Mouse (Mus musculus) kidney, postnatal 0 days (tissue): ENCODE data around the gene Eif5a2. TPM values are rescaled to one million over a fixed set of nuclear protein-coding genes. Genes with fewer than 3 reads are reported as not detected.
"Not testable (repeated sequence)": the region's sequence is repeated elsewhere in the genome, so short reads cannot be mapped to it uniquely, and the experiment has no call there.

Experiments
- ATAC-seq: fragments of 200-750 bp; cut with Nextera tagmentation; replicated peaks from 2 replicates; pipeline ENCODE4 v1.8.0; 2017; ENCODE audit warnings: low read depth, moderate number of reproducible peaks, moderate TSS enrichment, moderate library complexity; ENCODE audit not compliant: low FRiP score
- DNase-seq: peaks from one replicate; pipeline ENCODE4 v3.0.0-alpha.2; 2016; ENCODE audit warnings: low spot score
- H3K27ac ChIP-seq: fragments of 300-500 bp; sonication (generic); 2 replicates; pipeline ENCODE4 v1.5.1; 2014; ENCODE audit warnings: mild to moderate bottlenecking
- H3K27me3 ChIP-seq: fragments of 300-500 bp; sonication (generic); 2 replicates; pipeline ENCODE4 v1.6.1; 2014; ENCODE audit warnings: low read length, mixed read lengths; ENCODE audit not compliant: insufficient read depth
- H3K36me3 ChIP-seq: fragments of 300-500 bp; sonication (generic); 2 replicates; pipeline ENCODE4 v1.6.1; 2014; ENCODE audit warnings: low read length, mixed read lengths; ENCODE audit not compliant: insufficient read depth
- H3K4me1 ChIP-seq: fragments of 300-500 bp; sonication (generic); replicated peaks from 2 replicates; pipeline ENCODE4 v1.6.1; 2014; ENCODE audit warnings: antibody characterized with exemption, low read length, mixed read lengths; ENCODE audit not compliant: insufficient read depth
- H3K4me2 ChIP-seq: fragments of 300-500 bp; sonication (generic); 2 replicates; pipeline ENCODE4 v1.6.1; 2014; ENCODE audit warnings: mild to moderate bottlenecking, low read length, moderate library complexity, mixed read lengths
- H3K4me3 ChIP-seq: fragments of 300-500 bp; sonication (generic); replicated peaks from 2 replicates; pipeline ENCODE4 v1.5.1; 2014; ENCODE audit warnings: low read depth, low read length
- H3K9ac ChIP-seq: fragments of 300-500 bp; sonication (generic); 2 replicates; pipeline ENCODE4 v1.6.1; 2014; ENCODE audit warnings: low read depth, low read length
- H3K9me3 ChIP-seq: fragments of 300-500 bp; sonication (generic); replicated peaks from 2 replicates; pipeline ENCODE4 v1.6.1; 2016; ENCODE audit warnings: low read length, inconsistent platforms, mixed read lengths
- CTCF ChIP-seq: IDR thresholded peaks from 2 replicates; pipeline ENCODE4 v1.5.1; 2016; ENCODE audit warnings: antibody characterized with exemption, low read depth, mild to moderate bottlenecking, moderate library complexity
- WGBS: fragments of 180-500 bp; shearing (Covaris S2); extraction: QIAGEN DNeasy Blood & Tissue Kit; methylation state at CpG from one replicate; pipeline ENCODE4 v1.1.7; 2014; 5-methylcytosine and 5-hydroxymethylcytosine counted together
- polyA plus RNA-seq: library from polyadenylated mRNA; unstranded; fragments of >200 nt; fragmentation: Nextera tagmentation; extraction: Ambion mirVana; gene quantifications from 2 replicates; pipeline ENCODE4 v1.2.1, GENCODE M21; 2015

Eif5a2 gene
- polyA plus RNA-seq, 1 experiment from 2014 or later: 9.0 TPM

DNA sequence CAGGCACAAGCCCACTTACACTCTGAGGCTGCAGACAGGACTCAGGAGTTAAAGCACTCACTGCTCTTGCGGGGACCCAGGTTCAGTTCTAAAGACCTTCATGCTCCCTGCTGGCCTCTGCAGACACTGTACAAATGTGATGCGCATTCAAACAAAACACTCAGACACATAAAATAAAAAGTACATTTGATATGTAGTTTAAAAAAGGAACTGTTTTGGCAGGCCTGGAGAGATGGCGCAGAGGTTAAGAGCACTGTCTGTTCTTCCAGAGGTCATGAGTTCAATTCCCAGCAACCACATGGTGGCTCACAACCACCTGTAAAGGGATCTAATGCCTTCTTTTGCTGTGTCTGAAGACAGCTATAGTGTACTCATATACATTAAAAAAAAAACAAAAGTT lies 32.9 kb upstream of the Eif5a2 start:
- 82% methylated on average over 3 of the region's 3 CpGs for WGBS
- H3K4me1 ChIP-seq: no peaks in the 10 kb centered on the region
- H3K4me3 ChIP-seq: no peak overlapping the region
- no peaks in the 10 kb centered on the region for H3K36me3 ChIP-seq
- ATAC-seq (no peak), DNase-seq (no peak)
- no peak overlapping the region for H3K9ac ChIP-seq
- H3K27ac ChIP-seq: no peak overlapping the region
- H3K4me2 ChIP-seq: no peak overlapping the region
- no peaks in the 10 kb centered on the region for H3K27me3 ChIP-seq
- no peaks in the 10 kb centered on the region for H3K9me3 ChIP-seq
- no peak for TF ChIP-seq CTCF

DNA sequence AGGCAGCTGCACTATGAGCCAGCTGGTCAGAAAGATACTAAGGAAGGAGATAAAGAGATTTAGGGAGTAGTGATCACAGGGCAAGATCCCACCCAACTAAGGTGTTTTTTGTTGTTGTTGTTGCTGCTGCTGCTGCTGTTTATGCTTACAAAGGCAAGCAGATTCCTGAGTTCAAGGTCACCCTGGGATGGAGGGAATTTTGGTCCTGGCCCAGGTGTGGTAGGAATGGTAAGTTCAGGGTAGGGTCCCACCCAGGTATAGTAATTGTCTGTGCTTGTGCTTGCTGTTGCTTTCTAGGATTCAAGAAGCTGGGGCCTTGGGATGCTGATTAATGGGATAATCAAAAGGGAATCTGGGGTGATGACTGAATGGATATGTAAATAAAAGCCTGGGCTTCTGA lies 32.1 kb upstream of the Eif5a2 start:
- ATAC-seq (no peak), DNase-seq (no peak)
- Histone ChIP-seq H3K4me2 (no peak overlapping the region), H3K9me3 (no peaks in the 10 kb centered on the region), H3K27me3 (no peaks in the 10 kb centered on the region), H3K4me1 (no peaks in the 10 kb centered on the region), H3K9ac (no peak overlapping the region), H3K4me3 (no peak overlapping the region), H3K36me3 (no peaks in the 10 kb centered on the region), H3K27ac (no peak overlapping the region)
- no peak for TF ChIP-seq CTCF

DNA sequence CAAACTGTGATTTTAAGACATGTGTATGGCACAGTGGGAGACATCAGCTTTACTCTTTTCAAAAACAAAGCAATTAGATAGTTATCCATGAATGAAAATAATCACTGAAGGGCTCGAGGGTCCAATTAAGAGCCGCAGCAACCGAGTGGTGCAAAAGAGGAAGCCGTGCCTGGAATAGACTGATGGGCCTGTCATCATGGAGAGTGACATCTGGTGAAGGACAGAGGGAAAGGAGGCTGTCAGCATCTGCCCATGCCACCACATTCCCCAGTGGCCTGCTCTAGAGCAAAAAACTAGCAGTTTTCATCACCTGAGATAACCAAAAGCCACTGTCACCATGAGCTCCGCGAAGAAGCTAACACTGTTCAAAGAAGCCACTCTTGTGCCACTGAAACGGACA lies 25.6 kb upstream of the Eif5a2 start:
- no peaks in the 10 kb centered on the region for H3K36me3 ChIP-seq
- no peak overlapping the region for H3K4me3 ChIP-seq
- no peak overlapping the region for H3K9ac ChIP-seq
- H3K4me1 ChIP-seq: no peaks in the 10 kb centered on the region
- H3K9me3 ChIP-seq: no peaks in the 10 kb centered on the region
- WGBS: 85% methylated on average over 7 of the region's 7 CpGs
- no peak for ATAC-seq
- no peaks in the 10 kb centered on the region for H3K27me3 ChIP-seq
- TF ChIP-seq CTCF: no peak
- H3K4me2 ChIP-seq: no peak overlapping the region
- H3K27ac ChIP-seq: no peak overlapping the region
- DNase-seq: no peak

DNA sequence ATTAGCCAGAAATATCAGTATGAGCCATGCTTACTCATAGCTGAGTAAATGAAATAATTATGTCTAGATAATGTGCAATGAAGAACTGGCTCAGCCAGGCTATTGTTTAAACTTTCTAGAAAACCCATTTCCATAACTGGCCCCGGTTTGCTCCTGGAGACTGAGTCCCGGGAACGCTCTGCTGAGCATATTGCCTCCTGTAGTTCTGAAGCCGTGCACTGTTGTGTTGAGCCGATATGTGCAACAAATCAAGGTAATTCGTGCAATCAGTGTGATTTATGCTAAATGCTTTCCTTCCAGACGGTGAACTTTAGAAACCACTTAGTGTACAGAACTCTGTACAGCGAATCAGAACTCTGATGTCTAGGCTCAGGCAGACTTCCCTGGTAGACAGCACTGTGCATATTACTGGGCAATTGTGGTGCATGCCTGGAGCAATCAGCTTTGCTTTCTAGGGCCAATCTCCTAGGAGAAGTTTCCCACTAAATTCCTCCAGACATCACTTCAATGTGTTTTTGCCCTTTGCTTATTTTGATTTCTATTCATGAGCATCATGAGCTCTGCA lies 19.8 kb upstream of the Eif5a2 start:
- DNase-seq: no peak
- ATAC-seq: no peak
- Histone ChIP-seq H3K4me1 (no peaks in the 10 kb centered on the region), H3K36me3 (no peaks in the 10 kb centered on the region), H3K9ac (no peak overlapping the region), H3K9me3 (no peaks in the 10 kb centered on the region), H3K4me3 (no peak overlapping the region), H3K27ac (no peak overlapping the region), H3K4me2 (no peak overlapping the region), H3K27me3 (no peaks in the 10 kb centered on the region)
- WGBS: 35% methylated on average over 8 of the region's 8 CpGs
- TF ChIP-seq CTCF: no peak

DNA sequence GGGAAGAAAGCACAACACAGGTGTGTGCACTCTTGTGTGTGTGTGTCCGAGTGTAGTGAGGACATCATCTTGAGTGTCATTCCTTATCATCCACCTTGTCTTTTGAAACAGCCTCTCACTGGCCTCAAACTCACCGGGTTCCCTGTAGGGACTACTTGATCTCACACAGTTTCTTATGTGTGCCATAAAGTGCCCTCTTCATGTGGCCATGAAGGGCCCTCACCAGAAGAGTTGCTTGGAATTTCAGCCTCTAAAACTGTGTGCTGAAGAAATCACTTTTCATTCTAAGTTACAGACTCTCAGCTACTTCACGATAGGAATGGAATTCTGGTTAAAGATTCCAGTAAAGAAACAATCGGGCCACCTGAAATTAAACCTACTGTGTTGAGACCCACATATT lies 14.1 kb upstream of the Eif5a2 start:
- DNase-seq (no peak), ATAC-seq (no peak)
- H3K27ac ChIP-seq: no peak overlapping the region
- H3K9ac ChIP-seq: no peak overlapping the region
- no peaks in the 10 kb centered on the region for H3K4me1 ChIP-seq
- no peaks in the 10 kb centered on the region for H3K36me3 ChIP-seq
- TF ChIP-seq CTCF: no peak
- 85% methylated on average over 4 of the region's 4 CpGs for WGBS
- no peak overlapping the region for H3K4me2 ChIP-seq
- H3K9me3 ChIP-seq: no peaks in the 10 kb centered on the region
- no peaks in the 10 kb centered on the region for H3K27me3 ChIP-seq
- H3K4me3 ChIP-seq: no peak overlapping the region

DNA sequence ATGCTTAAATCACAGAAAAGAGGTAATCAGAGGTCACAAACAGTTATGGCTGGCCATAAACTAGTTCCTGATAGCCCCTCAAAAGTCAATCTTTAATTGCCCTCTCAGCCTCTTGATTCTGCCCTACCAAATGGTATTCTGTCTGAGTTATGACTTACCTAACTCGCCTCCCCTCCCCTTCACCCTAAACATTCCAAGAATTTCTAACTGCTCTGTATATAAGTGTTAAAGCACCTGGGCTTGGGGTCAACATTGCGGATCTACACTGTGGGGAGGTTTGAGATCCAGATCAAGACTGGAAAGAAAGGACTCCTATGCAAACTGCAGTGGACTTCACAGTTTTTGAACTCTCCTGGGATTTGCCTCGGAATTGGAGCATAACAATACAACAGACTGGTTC lies 12.9 kb upstream of the Eif5a2 start:
- no peak for ATAC-seq
- TF ChIP-seq CTCF: no peak
- Histone ChIP-seq H3K27ac (no peak overlapping the region), H3K9me3 (no peaks in the 10 kb centered on the region), H3K4me1 (no peaks in the 10 kb centered on the region), H3K4me3 (no peak overlapping the region), H3K27me3 (no peaks in the 10 kb centered on the region), H3K9ac (no peak overlapping the region), H3K4me2 (no peak overlapping the region), H3K36me3 (no peaks in the 10 kb centered on the region)
- no peak for DNase-seq
- WGBS: 55% methylated on average over 3 of the region's 3 CpGs

DNA sequence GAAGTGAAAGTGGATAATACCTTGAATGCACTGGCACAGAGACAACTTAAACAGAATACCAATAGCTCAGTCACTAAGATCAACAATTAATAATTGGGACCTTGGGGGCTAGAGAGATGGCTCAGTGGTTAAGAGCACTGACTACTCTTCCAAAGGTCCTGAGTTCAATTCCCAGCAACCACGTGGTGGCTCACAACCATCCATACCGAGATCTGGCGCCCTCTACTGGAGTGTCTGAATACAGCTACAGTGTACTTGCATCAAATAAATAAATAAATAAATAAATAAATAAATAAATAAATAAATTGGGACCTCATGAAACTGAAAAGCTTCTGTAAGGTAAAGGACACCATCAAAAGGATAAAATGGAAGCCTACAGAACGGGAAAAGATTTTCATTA lies 8.2 kb upstream of the Eif5a2 start:
- not testable (repeated sequence) for ATAC-seq, H3K4me2 ChIP-seq, DNase-seq, H3K9me3 ChIP-seq, H3K27me3 ChIP-seq, H3K9ac ChIP-seq, H3K27ac ChIP-seq, H3K36me3 ChIP-seq, H3K4me3 ChIP-seq, H3K4me1 ChIP-seq
- WGBS: 60% methylated on average over 4 of the region's 4 CpGs
- 0 out of 2 replicates have a peak, but pooled peaks have one; percentile 11 for TF ChIP-seq CTCF
